Mouse (Mus musculus) A20 (cell line): ENCODE results near the gene Cdc37l1.
"Not testable (repeated sequence)": the region's sequence is repeated elsewhere in the genome, so short reads cannot be mapped to it uniquely, and the experiment has no call there.

Experiments used
- DNase-seq: peaks from one replicate; pipeline ENCODE4 v3.0.0-alpha.2; 2011; ENCODE audit warnings: low read depth, low spot score

Gene Cdc37l1

GRCm38 (mm10) chr19:28990194-28990589, at the start of gene Cdc37l1:
TSS of gene Cdc37l1 (plus strand) at chr19:28990352.
- DNase-seq = peak; percentile 97

GRCm38 (mm10) chr19:28941271-28941670, 48.9 kb upstream of the Cdc37l1 start:
- no peak for DNase-seq

GRCm38 (mm10) chr19:28946782-28947181, 43.4 kb upstream of the Cdc37l1 start:
- DNase-seq = no peak

- DNase-seq = no peak
Measured at GRCm38 (mm10) chr19:28947311-28947710, 42.8 kb upstream of the Cdc37l1 start.

DNA sequence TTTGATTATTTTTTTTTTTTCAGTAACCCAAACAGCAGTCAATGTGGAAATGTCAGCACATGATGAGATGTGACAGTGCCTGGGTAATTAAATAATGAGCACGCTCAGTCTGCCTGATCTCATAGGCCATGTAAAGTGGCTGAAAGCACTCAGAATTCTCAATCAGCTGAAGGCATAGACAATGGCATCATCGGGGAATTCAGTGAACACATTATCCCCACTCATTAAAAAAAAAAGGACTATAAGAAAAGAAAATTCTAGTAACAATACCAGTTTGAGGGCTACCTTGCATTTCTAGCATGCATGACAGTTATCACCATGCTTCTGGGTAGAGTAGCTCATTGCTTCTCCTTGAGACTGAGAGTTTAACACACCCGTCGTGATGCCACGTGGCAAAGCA, 38.9 kb upstream of the Cdc37l1 start:
- no peak for DNase-seq

DNA sequence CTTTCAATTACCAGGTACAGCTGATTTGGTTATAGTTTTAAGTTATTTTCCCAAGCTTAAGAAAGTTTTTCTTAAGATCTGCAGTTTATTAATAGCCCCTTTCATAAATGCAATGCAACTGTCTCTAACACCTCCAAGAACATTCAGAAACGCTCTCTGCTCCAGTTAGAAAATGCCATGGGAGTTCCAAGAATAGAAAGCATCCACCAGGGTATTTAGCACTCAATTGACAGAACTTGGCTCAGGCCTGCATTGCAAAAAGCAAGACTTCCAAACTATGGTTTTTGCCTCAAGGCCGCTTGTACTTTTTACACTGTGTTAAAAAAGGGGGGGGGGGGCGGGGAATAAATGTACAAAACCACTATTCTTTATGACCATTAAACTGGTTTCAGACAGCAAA, 27.0 kb upstream of the Cdc37l1 start:
- peak; percentile 11 for DNase-seq

DNA sequence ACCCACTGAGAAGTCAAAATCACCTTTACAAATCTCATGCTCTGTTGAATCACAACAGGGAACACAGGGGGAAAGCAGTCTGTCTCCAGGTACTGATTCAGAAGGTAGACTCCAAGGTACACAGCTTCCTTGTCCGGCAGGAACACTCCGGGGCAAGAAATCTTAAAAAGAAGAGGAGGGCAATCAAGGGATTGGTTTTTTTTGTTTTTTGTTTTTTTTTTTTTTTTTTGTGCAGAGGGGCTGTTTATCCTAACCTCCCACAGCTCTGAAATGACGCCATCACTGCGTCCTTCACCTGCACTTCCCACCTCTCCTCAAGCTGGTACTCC, 26.7 kb upstream of the Cdc37l1 start:
- DNase-seq = no peak

DNA sequence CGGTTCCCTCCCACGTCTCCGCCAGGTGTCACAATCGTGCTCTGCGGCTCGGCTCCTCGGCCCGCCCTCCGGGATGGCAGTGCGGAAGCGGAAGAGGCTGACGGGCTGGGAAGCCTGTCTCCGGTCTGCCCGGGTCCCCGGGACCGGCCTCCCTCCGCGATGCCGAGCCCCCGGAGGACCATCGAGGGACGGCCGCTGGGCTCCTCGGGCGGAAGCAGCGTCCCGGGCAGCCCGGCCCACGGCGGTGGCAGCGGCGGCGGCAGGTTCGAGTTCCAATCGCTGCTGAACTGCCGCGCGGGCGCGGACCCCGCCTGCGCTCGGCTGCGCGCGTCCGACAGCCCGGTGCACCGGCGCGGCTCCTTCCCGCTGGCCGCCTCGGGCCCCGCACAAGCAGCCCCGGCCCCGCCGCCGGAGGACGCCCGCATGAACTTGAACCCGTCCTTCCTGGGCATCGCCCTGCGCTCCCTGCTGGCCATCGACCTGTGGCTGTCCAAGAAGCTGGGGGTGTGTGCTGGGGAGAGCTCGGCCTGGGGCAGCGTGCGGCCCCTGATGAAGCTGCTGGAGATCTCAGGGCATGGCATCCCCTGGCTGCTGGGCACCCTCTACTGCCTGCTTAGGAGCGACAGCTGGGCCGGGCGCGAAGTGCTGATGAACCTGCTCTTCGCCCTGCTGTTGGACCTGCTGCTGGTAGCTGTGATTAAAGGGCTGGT, 26.2 kb upstream of the Cdc37l1 start, which contains the start of gene Plpp6:
TSS of gene Plpp6 (plus strand) at position 112 of the 710 bp plus-strand sequence.
- peak; percentile 83 for DNase-seq

- no peak for DNase-seq
Measured at GRCm38 (mm10) chr19:28964552-28964903, 25.6 kb upstream of the Cdc37l1 start.

DNA sequence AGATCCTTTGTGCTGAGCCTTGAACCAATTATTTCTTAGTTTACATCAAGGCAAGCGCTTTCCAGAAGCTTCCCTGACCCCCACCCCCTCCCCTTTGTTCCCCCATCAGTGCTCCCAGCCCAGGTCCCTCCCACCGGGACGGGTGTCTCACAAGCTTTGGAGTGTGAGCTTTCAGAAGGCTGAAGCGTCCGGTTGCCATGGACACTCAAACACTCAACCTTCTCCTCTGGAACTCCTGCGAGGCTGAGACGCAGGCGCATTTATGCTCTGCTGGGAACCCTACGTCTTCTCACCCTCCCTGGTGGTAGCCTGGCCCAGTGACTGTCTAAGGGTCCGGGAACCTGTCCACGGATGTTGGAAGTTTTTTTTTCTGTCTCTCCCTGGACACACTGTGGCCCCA, 22.5 kb upstream of the Cdc37l1 start, which contains the start of gene 4430402I18Rik:
TSS of gene 4430402I18Rik (minus strand) at position 149 of the 400 bp plus-strand sequence.
- DNase-seq = no peak

GRCm38 (mm10) chr19:28968178-28968577, 22.0 kb upstream of the Cdc37l1 start:
- DNase-seq = no peak

GRCm38 (mm10) chr19:28969231-28969630, 20.9 kb upstream of the Cdc37l1 start:
- DNase-seq = no peak

DNA sequence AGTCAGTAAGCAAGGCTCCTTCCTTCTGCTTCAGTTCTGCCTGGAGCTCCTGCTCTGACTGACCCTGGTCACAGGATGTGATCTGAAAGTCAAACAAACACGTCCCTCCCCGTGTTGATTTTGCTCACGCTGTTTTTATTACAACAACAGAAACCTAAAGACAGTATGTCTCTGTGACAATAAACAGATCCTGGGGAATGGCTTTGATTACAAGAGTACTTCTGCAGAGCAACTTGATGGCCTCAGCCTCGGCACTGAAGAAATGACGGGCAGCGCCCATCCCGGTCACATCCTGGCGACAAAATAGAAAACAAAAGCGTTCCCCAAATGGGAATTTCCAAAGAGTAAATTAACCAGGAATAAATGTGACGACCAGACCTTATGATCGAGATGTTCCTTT, 19.9 kb upstream of the Cdc37l1 start:
- DNase-seq = no peak

GRCm38 (mm10) chr19:28974862-28975611, 15.1 kb upstream of the Cdc37l1 start:
- peak; percentile 53 for DNase-seq

DNA sequence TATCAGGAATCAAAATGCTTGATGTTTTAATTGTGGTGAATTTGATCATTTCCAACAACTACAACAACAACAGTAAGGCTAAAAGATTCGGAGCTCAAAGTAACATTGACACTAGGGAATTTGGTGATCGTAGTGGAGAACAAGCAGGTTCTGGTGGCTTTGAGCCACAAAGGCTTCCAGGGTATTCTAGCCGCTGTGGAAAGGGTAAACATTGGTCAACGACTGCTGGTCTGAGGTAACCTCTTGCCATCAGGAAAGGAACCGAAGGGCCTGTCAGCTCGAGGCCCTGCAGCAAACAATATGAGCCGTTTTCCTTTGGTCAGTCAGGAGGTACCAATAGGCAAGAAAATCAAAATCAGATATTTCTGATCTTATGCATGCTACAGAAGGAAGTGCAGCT, 7.5 kb upstream of the Cdc37l1 start:
- no peak for DNase-seq

DNA sequence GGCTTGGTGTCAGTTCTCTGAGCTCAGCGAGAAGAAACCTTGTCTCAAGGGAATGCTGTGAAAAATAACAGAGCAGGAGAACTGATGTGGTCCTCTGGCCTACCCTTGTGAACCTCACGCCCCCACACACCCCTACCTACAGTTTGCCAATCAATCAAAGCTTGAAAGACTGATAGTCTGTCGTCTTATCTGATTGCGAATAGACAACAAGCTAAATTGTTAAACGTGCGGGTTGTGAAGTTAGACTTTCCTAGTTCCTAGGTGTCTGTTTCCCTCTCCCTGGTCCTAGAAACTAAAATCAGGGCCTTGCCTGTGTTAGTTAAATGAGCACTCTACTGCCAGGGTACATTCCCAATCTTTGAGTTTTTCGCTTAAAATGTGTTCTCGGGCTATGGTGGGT, 637 bp upstream of the Cdc37l1 start:
- no peak for DNase-seq

GRCm38 (mm10) chr19:28990590-28991221, 554 bp downstream of the Cdc37l1 start:
- peak; percentile 65 for DNase-seq

DNA sequence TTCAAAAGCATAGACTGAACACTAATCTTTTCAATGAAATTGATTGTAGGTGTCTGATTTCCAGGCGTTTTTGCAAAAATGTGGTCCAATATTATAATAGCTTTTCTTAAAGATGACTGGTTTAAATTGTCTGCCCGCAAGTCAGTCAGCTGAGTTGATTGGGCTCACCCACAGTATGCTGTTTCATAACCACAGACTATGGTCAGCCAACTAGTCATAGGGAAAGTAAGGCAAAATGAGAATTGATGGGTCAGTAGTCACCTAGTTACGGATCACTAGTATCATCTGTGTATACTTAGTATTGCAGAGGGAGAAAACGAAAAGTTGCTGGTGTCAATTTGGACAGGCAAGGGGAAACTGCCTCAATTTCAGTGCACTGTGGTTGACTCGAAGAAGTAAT, 1.2 kb downstream of the Cdc37l1 start:
- DNase-seq = peak; percentile 53

- no peak for DNase-seq
Measured at GRCm38 (mm10) chr19:28994870-28995269, 4.7 kb downstream of the Cdc37l1 start.

DNA sequence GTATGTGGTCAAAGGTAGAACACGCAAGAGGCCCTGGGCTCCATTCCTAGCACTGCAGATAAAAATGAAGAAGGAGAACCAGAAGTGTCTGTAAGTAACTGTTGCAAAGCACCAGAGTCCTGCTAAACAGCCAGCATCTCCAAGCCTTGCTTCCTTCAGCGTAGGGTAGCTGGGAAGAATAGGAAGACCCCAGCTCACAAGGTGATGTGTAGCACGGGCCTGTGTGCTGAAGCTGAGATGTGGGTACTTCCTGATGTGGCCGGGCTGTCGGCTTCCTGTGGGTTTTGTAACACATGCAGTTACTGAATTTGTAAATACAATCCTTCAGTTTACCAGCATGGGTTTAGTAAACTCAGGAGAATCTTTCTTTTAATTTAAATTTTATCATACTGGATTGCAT, 5.2 kb downstream of the Cdc37l1 start:
- DNase-seq = no peak

DNA sequence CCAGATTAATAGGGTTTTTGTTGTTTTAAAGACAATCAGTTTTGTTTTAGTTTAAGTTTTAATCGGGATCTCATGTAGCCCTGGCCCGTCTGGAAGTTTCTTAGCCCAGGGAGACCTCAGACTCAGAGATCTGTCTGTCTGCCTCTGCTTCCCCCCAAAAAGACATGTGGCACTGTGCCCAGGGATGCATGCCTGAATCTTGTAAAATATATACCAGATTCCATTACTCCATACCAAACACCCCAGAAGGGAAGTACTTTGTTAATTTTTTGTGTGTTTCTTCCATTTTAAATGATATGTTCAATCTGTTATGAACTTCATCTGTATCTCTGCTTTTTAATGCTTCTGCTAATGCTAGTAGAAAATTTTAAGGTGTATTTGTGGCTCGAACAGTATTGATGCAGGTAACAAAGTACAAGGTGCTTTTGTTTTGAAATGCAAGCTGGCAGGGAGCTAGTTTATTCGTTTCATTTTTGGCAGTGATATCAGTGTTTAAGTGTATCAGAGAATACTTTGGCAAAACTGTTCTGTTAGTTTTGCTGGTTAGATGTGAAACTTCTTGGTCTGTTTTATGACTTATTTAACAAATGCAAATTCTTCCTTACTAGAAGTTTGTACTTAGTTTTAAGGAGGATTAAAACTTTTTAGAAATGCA, 8.0 kb downstream of the Cdc37l1 start:
- no peak for DNase-seq

GRCm38 (mm10) chr19:29000321-29000720, 10.2 kb downstream of the Cdc37l1 start:
- DNase-seq = not testable (repeated sequence)
